Comparison of ENCODE assay signal across 9 mouse cellular contexts in genomic region chr4:141443641-141444429, GRCm38 (mm10). TPM values are rescaled to one million over a fixed set of nuclear protein-coding genes. Genes with fewer than 3 reads are reported as not detected.
DNase-seq lines count a peak whose midpoint lies in the region; ATAC-seq and TF ChIP-seq lines count a peak whose summit lies in the region.
"Had no signal": no experiment of that assay in that cellular context is flagged by ENCODE, and none has a peak within 500 bp of the region (broad histone marks: within the 10 kb centered on the region; RNA-seq: fewer than 3 reads in every experiment).

No protein-coding gene starts in this region.

- H3K9ac ChIP-seq in kidney, postnatal 0 days (ENCODE audit: low read depth, low read length), result peak overlapping the region; percentile 96
- H3K9ac ChIP-seq in embryonic facial prominence, embryonic 12.5 days, result peak overlapping the region; percentile 93
- no peak overlapping the region for H3K9ac ChIP-seq in intestine, embryonic 15.5 days

- H3K27ac ChIP-seq in kidney, postnatal 0 days, result peak overlapping the region; percentile 75; the same call in 1 of the 2 replicates
- peak overlapping the region; percentile 78; the same call in 1 of the 2 replicates for H3K27ac ChIP-seq in embryonic facial prominence, embryonic 12.5 days
- H3K27ac ChIP-seq in intestine, embryonic 15.5 days, result no peak overlapping the region

- no peak for TF ChIP-seq CTCF in kidney, postnatal 0 days (IDR thresholded peaks at IDR 0.05; ENCODE audit: low read depth)

- 34% methylated on average over 11 of the region's 11 CpGs for WGBS in kidney, postnatal 0 days
- WGBS in embryonic facial prominence, embryonic 12.5 days, result 46% methylated on average over 11 of the region's 11 CpGs
- WGBS in intestine, embryonic 15.5 days, result 39% methylated on average over 11 of the region's 11 CpGs

- H3K9me3 ChIP-seq in kidney, postnatal 0 days (replicated peaks; ENCODE audit: low read length), result no peaks in the 10 kb centered on the region
- no peaks in the 10 kb centered on the region for H3K9me3 ChIP-seq in embryonic facial prominence, embryonic 12.5 days
- H3K9me3 ChIP-seq in intestine, embryonic 15.5 days, result no peaks in the 10 kb centered on the region

- peak overlapping the region; percentile 95 for H3K4me2 ChIP-seq in kidney, postnatal 0 days (ENCODE audit: low read length)
- H3K4me2 ChIP-seq in embryonic facial prominence, embryonic 12.5 days (replicated peaks), result peak overlapping the region; percentile 88
- H3K4me2 ChIP-seq in intestine, embryonic 15.5 days (replicated peaks), result peak overlapping the region; percentile 77

- no peak for DNase-seq in kidney, postnatal 0 days (ENCODE audit: low spot score)
- DNase-seq in kidney, postnatal 10 days, result no peak
- peak; percentile 26 for DNase-seq in naive thymus-derived CD4-positive, alpha-beta T cell, adult 2 months (ENCODE audit: low read depth)
- DNase-seq in right cerebral cortex, adult 2 months (ENCODE audit: low spot score in 2 of 2), result no peak
- no peak for DNase-seq in cerebellum, adult 9-11 months
- no peak for DNase-seq in adrenal gland, adult 8-10 months

- no peak for ATAC-seq in kidney, postnatal 0 days (replicated peaks; ENCODE audit: low FRiP score, low read depth)
- ATAC-seq in embryonic facial prominence, embryonic 12.5 days (ENCODE audit: insufficient number of reproducible peaks, insufficient read depth, low FRiP score, low TSS enrichment), result no peak
- ATAC-seq in intestine, embryonic 15.5 days, result peak; percentile 15

- peaks cover 8% of the 10 kb centered on the region for H3K4me1 ChIP-seq in kidney, postnatal 0 days (replicated peaks; ENCODE audit: insufficient read depth, low read length)
- H3K4me1 ChIP-seq in embryonic facial prominence, embryonic 12.5 days, result peaks cover 12% of the 10 kb centered on the region
- peaks cover 15% of the 10 kb centered on the region for H3K4me1 ChIP-seq in intestine, embryonic 15.5 days (replicated peaks)

- 0 out of 2 replicates have a peak, but pooled peaks cover 14% of the 10 kb centered on the region for H3K36me3 ChIP-seq in kidney, postnatal 0 days (ENCODE audit: insufficient read depth, low read length)
- peaks cover 19% of the 10 kb centered on the region for H3K36me3 ChIP-seq in embryonic facial prominence, embryonic 12.5 days
- peaks cover 6% of the 10 kb centered on the region for H3K36me3 ChIP-seq in intestine, embryonic 15.5 days

- H3K27me3 ChIP-seq in kidney, postnatal 0 days (ENCODE audit: insufficient read depth, low read length), result no peaks in the 10 kb centered on the region
- no peaks in the 10 kb centered on the region for H3K27me3 ChIP-seq in embryonic facial prominence, embryonic 12.5 days
- no peaks in the 10 kb centered on the region for H3K27me3 ChIP-seq in intestine, embryonic 15.5 days (replicated peaks)

- H3K4me3 ChIP-seq in kidney, postnatal 0 days (replicated peaks; ENCODE audit: low read depth, low read length), result peak overlapping the region; percentile 99
- H3K4me3 ChIP-seq in embryonic facial prominence, embryonic 12.5 days, result peak overlapping the region; percentile 100
- H3K4me3 ChIP-seq in intestine, embryonic 15.5 days (replicated peaks), result peak overlapping the region; percentile 100

RNA-seq across cellular contexts. Expression of gene Zbtb17, which starts 0.6 kb away (rescaled TPM):
- 24.6 and 26.4 TPM in 2 replicates for polyA plus RNA-seq in kidney, postnatal 0 days (2015; fragmentation: Nextera tagmentation; extraction: Ambion mirVana)
- 54.4 and 56.5 TPM in 2 replicates for polyA plus RNA-seq in embryonic facial prominence, embryonic 12.5 days (2016; fragmentation: Nextera tagmentation; extraction: Ambion mirVana)
- polyA plus RNA-seq in intestine, embryonic 15.5 days (2015; fragmentation: Nextera tagmentation; extraction: Ambion mirVana), result 25.6 and 27.2 TPM in 2 replicates
- total RNA-seq in adrenal gland, adult 8-10 months (2022), result 10 to 100 TPM; 14.8 to 25.6 (median 19.5) TPM

RNA-seq across cellular contexts. Expression of gene Srarp, which starts 7.9 kb away (rescaled TPM):
- polyA plus RNA-seq in kidney, postnatal 0 days (2015; fragmentation: Nextera tagmentation; extraction: Ambion mirVana), result 0.41 and 0.47 TPM in 2 replicates
- polyA plus RNA-seq in embryonic facial prominence, embryonic 12.5 days (2016; fragmentation: Nextera tagmentation; extraction: Ambion mirVana), result not detected in 2 replicates
- polyA plus RNA-seq in intestine, embryonic 15.5 days (2015; fragmentation: Nextera tagmentation; extraction: Ambion mirVana), result not detected in 2 replicates
- under 1 TPM in 1 of 4 experiments, not detected in 3; 0.68 TPM for total RNA-seq in adrenal gland, adult 8-10 months (2022)

RNA-seq across cellular contexts. Expression of gene Hspb7, which starts 23.3 kb away (rescaled TPM):
- 0.29 and 0.41 TPM in 2 replicates for polyA plus RNA-seq in kidney, postnatal 0 days (2015; fragmentation: Nextera tagmentation; extraction: Ambion mirVana)
- not detected in 2 replicates for polyA plus RNA-seq in embryonic facial prominence, embryonic 12.5 days (2016; fragmentation: Nextera tagmentation; extraction: Ambion mirVana)
- 3.0 and 3.1 TPM in 2 replicates for polyA plus RNA-seq in intestine, embryonic 15.5 days (2015; fragmentation: Nextera tagmentation; extraction: Ambion mirVana)
- total RNA-seq in adrenal gland, adult 8-10 months (2022), result under 1 TPM; 0.38 to 0.97 (median 0.57) TPM

RNA-seq across cellular contexts. Expression of gene Clcnkb, which starts 28.0 kb away (rescaled TPM):
- 155 and 161 TPM in 2 replicates for polyA plus RNA-seq in kidney, postnatal 0 days (2015; fragmentation: Nextera tagmentation; extraction: Ambion mirVana)
- polyA plus RNA-seq in embryonic facial prominence, embryonic 12.5 days (2016; fragmentation: Nextera tagmentation; extraction: Ambion mirVana), result not detected in 2 replicates
- not detected in 2 replicates for polyA plus RNA-seq in intestine, embryonic 15.5 days (2015; fragmentation: Nextera tagmentation; extraction: Ambion mirVana)
- total RNA-seq in adrenal gland, adult 8-10 months (2022), result not detected
- total RNA-seq: layer of hippocampus, postnatal 14 days had no signal

RNA-seq across cellular contexts. Expression of gene Clcnka, which starts 45.3 kb away (rescaled TPM):
- 57.7 and 58.1 TPM in 2 replicates for polyA plus RNA-seq in kidney, postnatal 0 days (2015; fragmentation: Nextera tagmentation; extraction: Ambion mirVana)
- 0.31 and 0.53 TPM in 2 replicates for polyA plus RNA-seq in embryonic facial prominence, embryonic 12.5 days (2016; fragmentation: Nextera tagmentation; extraction: Ambion mirVana)
- 0.06 and 0.08 TPM in 2 replicates for polyA plus RNA-seq in intestine, embryonic 15.5 days (2015; fragmentation: Nextera tagmentation; extraction: Ambion mirVana)
- total RNA-seq in adrenal gland, adult 8-10 months (2022), result not detected
